Mouse (Mus musculus): ENCODE data around the gene Taf9.

The Taf9 gene

DNA sequence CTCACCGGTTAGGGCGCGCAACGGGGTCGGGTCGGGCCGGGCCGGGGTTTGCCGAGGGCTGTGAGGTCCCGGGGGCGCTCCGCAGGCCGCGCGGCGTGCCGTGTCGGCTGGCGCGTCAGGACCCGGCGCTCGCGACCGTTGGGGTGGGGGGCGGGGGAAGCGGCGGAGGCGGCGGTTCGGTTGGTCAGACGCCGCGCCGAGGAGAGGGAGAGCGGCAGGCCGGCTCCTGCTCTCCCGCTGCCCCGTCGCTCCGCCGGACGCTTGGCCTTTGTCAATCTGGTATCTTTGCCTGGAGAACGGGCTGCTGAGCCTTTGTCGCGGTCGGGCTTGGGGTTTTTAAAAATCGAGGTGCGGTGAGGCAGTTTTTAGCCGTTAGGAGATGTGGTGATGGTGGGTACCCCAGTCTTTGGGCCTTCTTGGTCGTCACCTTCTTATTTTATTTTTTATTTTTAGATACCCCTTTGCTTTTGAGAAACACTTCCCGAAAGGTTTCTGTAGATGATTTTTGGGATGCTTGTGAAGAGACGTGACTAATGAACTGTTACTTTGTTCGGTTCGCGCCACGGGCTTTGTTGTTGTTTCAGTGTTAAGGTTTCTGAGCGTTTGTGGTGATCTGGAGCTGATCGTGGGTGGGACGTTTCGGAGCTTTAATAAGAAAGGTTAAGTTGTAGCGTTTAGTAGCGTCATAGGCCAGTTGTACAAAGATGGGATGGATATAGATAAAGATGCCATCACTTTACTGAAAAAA, at the start of gene Taf9:
Gene Taf9 (plus strand): TSS at position 141 of the 748 bp plus-strand sequence.
- DNase-seq (ENCODE audit: low read depth): no peak

DNA sequence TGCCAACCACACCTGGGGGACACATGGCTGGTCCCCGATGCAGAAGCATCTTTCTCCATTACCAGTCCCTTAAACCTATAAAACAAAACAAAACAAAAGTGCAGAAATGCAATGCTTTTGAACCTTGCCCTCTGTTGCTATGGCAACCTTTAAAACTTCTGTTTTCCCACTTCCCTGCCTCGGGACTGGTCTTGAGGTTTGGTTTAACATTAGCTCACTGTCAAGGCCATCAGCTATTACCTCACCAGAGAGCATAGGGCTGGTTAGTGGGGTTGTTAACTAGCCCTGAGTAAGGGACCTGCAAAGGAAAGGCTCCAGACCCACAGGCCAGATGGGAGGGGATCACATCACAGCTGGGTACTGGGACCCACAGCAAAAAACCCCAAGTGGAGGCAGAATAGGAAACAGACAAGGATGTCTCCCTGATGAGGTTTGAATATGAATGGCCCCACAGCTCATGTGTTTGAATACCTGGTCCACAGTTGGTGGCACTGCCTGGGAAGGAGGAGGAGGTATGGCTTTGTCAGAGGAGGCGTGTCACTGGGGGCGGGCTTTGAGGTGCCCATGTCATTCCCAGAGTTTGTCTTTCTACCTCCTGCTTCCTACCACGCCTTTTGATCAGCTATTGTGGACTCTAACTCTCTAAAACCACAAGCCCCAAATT, 49.0 kb upstream of the Taf9 start:
- DNase-seq (ENCODE audit: low read depth): no peak

DNA sequence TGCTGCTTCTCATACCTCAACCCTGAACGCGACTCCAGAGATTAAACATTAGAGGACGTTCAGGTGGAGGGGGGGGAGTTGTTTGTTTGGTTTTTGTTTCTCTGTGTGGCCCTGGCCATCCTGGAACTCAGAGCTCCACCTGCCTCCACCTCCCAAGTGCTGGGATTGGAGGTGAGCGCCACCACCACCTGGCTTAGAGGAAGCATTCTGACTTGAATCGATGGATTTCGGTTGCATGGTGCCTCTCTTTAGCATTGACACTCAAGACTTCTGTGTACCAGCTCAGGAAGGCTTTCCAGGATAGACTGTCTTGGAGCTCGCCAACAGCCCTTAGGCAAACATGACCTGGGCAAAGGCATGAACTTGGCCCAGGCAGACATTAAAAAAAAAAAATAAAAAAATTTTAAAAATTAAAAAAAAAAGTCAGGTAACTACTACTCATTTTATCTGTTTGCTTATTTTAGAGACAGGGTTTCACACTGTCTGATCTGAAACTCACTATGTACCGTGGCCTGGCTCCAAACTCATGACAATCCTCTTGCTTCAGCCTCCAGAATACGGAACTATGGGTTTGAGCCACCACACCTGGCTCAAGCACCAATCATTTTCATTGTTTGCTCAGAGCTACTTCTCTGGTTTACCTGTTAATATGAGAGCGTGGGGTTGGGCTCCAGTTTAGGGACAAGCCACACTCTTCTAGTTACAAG, 48.2 kb upstream of the Taf9 start:
- no peak for DNase-seq (ENCODE audit: low read depth)

DNA sequence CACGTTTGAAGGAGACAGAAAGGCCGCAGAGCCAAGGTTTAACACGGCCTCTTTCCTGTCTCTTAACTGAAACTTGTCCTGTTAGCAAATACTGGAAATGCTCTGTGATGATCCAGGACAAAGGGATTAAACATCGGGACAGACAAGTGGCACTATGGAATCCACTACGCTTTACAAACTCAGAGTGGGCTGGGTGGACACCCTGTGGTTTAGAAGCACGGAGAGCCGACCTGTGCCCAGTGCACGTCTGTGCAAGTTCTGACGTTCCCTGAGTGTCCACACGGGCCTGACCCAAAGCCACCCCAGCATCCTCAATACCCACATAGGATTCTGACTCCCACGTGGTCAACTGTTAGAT, 47.7 kb upstream of the Taf9 start:
- no peak for DNase-seq (ENCODE audit: low read depth)

DNA sequence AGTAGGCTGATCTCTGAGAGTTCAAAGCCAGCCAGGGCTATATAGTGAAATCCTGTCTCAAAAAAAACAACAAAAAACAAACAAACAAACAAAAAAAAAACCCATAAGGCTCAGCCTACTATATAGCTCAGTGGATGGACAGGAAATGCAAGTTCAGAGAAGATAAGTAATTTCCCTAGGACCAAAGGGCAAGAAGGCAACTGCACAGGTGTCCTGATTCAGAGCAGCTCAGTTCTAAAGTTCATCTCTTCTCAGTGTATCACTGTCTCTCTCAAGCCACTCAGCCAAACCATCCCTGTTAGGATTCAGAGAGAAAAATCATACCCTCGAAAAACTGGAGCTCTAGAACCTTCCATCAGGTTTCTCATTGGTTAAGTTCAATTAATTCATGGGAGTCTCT, 45.5 kb upstream of the Taf9 start:
- no peak for DNase-seq (ENCODE audit: low read depth)

DNA sequence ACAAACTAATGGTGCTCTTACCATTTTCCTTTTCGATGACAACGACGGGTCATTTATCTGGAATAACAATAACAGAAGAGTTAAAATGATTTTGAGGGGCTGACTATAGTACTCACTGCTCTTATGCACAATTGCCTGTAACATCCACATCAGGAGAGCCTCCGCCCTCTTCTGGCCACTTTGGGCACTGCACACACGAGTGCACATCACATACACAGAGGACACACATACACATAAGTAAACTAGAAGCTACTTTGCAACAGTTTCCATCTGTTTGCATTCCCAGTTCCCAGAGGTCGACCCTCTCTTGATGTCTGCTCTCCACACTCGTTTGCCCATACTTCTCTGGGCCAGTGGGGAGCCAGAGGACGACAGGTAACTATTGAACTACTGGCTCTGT, 43.6 kb upstream of the Taf9 start:
- no peak for DNase-seq (ENCODE audit: low read depth)

DNA sequence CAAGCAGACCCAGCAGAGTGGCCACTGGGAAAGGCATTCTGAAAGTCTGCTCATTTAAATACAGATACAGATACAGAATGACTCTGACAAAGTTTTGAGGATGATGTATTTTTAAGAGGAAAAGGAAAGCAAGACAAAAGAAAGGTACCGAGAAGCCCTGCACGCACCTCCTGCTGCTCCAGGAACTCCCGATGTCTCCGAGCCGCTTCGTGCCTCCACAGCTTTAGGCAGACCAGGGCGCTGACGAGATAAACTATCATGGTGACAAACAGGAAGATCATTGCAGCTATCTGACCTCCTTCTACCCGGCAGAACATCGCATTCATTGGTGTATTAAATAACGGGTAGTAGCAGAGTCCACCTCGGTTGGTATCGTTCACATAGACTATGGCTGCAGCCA, 40.1 kb upstream of the Taf9 start:
- no peak for DNase-seq (ENCODE audit: low read depth)

DNA sequence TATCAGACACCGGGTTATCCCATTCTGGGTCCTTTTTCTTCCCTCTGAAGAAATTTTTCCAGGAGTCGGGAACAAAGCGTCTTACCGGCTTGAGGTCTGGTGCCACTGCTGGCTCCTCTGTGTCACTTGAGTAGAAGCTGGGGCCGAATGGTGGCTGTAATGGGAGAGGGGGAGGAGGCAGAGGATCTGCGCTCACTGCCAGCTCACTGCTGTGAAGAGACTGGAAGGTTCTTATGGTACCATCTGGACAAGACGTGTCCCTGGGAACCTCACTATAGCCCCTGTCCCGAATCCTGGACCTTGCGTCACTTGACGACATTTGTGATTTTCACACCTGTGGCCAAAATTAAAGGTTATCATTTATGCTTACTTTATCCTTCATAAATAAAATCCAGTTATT, 39.1 kb upstream of the Taf9 start:
- no peak for DNase-seq (ENCODE audit: low read depth)

DNA sequence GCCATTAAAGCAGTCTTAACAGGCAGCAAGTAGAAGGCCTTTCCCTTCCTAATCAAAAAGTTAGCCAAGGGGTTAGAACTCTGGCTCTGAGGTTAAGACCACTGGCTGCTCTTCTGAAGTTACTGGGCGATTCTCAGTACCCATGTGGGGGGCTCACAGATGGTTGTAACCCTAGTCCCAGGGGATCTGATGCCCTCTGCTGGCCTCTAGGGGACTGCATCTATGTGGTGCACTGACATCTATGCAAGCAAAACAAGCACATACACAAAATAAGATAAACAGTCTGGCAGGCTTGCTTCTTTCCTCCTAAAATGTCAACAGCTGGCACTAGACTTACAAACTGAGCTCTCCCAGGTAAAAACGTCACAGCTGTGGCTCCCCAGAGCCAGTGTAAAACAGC, 38.5 kb upstream of the Taf9 start:
- DNase-seq (ENCODE audit: low read depth): no peak

DNA sequence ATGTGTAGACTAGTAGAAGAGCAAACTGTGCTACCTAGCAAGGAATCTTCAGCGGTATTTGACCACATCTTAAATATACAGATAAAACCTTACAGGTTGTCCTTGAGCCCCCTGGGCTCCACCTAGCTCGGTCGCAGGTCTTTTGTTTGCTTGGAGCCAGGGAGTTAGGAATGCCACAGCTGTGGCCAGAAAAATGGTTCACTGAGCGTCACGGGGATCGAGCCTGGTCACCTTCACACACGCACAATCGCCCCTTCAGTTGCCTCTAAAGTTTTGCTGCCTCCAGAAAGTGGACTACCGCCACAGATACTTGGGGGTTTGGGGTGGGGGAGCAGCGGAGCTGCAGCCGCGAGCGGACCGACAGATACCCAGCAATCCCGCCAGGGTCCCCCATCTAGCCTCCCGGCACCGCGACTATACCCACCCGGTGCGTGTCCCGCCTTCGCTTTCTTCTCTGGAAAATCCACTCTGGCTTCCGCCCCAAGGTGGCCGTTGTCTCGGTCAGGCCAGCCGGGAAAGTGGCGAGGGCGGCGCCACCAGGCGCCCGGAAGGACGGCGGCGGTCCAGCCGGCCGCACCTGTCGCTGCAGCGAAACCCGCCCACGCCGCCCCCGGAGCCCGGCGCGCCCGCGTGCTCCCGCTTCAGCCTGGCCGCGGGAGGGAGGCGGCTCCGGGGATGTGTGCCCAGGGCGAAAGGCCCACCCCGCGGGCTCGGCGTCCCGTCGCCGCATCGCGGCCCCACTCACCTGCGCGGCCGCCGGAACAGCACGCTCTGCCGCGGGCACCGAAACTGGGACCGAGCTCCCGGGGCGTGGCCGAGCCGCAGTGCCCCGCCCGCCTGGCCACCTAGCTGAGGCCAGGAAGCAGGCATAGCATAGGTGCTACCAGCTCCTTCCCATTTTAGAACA, 34.9 kb upstream of the Taf9 start, which contains the start of gene Marveld2:
Gene Marveld2 (minus strand): TSS at position 791 of the 907 bp plus-strand sequence.
- DNase-seq (ENCODE audit: low read depth): no peak

DNA sequence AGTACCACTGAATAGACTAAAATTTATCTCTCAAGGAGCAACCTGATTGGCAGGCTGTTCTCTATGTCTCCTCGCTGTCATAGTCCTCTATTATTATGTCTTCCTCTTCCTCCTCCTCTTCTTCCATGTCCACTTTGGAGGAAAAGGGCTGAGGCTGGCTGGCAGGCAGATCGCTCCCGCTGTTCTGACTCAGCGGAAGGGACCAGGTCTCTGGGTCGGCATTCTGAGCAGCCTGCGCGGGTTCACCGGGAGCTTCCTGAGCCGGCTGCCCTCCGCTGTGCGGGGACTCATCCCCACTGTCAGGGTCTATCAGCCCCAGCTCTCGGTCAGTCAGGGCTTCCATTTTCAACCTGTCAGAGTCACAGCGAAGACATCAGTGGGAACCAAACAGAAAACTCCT, 33.8 kb upstream of the Taf9 start:
- no peak for DNase-seq (ENCODE audit: low read depth)

DNA sequence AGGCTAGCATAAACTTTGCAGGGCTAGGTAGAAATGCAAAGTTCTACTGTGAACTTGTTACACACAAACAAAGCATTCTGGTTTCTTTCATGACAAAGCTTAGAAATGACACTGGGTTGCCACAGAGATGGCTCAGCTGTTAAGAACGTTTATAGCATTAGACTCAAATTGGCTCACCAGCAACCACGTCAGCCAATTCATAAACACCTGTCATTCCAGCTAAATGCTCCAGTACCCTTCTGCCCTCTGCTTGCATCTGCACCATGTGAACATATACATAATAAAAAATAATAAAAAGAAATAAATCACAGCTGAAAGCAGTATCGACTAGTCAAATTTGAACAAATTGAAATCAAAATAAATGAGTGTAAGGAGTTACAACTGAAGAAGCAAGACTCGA, 29.1 kb upstream of the Taf9 start:
- DNase-seq (ENCODE audit: low read depth): no peak

DNA sequence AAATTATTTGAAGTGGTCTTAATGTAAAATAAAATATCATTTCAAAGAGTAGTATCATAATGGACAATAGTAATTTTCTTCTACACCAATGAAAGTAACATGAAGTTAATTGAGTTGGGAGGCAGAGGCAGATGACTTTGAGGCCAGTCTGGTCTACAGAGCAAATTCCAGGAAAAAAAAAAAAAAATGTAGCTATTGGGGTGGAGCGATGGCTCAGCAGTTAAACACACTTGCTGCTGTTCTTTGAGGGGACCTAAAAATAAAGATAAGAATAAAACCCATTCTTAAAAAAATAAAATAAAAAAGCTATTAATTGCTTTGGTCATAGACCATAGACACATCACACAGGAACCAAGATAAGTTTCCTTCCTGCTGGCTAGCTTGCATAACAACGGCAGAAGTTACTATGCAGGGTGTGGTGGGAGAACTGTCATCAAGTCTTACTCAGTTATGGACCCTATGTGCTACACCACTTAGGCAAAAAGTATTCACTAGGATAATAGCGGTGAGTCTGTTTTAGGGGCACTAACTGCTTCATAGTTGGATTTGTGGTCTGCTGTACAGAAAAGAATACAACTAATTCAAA, 17.2 kb upstream of the Taf9 start:
- DNase-seq (ENCODE audit: low read depth): no peak

DNA sequence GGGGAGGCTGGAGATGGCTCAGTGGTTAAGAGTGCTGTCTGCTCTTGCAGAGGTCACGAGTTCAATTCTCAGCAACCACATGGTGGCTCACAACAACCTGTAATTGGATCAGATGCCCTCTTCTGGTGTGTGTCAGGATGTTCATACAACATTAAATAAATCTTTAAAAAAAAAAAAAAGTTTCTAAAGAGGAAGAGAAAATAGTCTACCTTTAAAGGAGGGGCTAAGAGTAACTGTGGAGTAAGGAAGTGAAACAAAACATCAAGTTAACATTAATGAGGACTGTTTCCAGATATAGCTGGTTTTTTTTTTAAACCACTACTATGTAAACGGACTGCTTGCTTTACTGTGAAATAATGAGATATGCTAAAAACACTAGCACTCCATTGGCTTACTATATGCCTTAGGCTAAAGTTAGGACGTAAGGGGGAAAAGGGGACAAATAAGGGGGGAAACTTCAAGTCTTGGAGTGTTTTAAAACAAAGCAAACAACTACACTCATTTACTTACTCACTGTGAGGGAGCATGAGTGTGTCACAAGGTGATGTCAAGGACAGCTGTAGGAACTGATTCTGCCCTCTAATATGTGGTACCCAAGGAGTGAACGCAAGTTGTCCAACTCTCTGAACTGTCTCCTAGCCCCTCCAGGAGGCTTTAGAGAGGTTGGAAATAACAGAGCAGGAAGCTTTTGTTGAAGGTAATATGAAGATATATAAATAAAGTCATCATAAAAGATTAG, 8.7 kb upstream of the Taf9 start:
- DNase-seq (ENCODE audit: low read depth): no peak

DNA sequence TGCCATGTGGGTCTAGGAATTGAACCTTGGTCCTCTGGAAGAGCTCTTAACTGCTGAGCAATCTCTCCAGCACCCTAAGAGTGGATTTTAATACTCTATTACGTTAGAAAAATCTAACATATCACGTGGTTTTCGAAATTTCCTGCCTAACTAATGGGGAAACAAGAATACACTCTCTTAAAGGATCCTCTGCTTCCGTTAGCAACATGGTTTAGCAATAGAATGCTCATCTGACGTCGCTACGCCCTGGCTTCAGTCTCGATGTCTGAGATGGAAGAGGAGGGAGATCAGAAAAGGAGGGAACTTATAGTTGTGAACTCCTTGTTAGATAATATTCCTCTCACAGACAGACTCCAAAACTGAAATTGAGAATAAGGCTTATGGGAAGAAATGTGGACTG, 3.2 kb upstream of the Taf9 start:
- DNase-seq (ENCODE audit: low read depth): no peak

DNA sequence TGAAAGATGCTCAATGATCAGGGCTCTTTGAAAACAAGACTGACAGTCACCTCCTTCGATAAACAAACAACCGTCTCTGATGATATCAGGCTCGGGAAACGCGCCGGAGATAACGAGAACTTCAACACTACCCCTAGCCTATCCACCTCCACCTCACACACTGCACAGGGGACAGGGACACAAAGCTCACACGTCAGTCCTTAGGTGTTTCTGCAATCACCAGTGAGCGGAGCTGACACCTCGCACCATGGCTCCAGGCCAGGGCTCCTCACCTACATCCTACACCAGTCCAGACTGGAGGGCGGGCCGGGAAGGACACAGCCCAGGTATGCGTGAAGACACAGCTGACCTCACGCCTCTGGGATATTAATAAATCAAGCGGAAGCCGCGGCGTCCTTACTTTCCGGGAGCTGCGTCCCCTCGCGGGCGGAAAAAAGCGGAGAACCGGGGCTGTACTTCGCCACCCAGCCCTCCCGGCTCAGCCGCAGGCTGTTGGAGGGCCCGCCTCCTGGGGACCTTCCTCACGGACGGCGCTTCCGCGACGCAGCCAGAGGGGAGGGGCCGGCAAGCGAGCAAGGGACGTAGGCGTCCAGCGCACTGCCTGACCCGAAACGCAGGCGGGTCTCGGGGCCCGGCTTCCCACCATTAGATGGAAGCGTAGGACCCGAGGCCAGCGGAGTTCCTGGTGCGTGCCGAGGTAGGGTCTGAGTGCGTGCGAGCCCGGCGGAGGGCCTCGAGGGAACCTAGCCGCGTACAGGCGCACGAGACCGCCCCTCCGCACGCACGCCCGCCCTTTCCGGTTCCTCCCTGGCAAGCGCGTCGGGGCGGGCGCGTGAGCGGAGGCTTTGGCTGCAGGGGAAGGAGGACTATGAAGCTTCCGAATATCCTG, 585 bp upstream of the Taf9 start, which contains the start of the genes Ak6 and Rad17:
Gene Ak6 (plus strand): TSS at position 430 of the 889 bp plus-strand sequence.
Gene Rad17 (minus strand): TSS at position 502 of the 889 bp plus-strand sequence.
- DNase-seq (ENCODE audit: low read depth): peak; percentile 86

DNA sequence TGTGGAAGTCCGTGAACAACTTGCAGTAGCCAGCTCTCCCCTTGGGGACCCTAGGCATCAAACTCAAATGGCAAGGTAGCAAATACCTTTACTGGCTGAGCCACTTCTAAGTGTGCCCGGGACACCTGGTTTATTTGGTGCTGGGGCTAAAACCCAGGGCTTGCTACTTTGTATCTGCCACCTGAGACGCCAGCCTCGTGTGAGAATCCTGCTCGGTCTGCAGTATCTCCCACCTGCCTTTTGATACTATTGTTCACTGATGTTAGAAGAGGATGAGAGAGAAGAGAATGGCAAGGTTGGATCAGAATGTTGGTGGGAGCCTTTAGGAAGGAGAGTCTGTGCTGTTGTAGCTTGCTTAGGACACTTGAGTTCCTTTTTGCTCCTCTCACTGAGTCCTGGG, 6.7 kb downstream of the Taf9 start:
- DNase-seq (ENCODE audit: low read depth): no peak

DNA sequence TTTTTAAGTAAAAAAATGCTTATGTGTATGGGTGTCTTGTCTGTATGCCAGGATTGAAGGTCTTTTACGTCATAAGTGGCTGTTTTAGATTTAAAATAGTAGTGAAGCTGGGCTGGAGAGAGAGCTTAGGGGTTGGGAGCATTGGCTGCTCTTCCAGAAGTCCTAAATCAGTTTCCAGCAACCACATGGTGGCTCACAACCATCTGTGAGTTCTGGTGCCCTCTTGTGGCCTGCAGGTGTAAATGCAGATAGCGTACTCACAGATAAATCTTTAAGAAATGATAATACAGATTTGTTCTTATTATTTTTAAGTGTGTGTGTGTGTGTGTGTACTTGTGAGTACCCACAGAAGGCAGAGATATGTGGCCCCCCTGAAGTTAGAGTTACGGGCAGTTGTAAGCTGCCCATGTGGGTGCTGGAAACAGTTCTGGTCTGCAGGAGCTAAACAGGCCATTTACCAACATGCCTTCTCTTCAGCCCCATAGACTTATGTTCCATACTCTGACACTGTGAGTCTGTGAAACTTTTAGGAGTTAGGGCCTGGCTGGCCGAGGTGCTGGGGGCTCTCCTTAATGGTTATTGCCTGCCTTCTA, 8.6 kb downstream of the Taf9 start:
- DNase-seq (ENCODE audit: low read depth): peak; percentile 68

DNA sequence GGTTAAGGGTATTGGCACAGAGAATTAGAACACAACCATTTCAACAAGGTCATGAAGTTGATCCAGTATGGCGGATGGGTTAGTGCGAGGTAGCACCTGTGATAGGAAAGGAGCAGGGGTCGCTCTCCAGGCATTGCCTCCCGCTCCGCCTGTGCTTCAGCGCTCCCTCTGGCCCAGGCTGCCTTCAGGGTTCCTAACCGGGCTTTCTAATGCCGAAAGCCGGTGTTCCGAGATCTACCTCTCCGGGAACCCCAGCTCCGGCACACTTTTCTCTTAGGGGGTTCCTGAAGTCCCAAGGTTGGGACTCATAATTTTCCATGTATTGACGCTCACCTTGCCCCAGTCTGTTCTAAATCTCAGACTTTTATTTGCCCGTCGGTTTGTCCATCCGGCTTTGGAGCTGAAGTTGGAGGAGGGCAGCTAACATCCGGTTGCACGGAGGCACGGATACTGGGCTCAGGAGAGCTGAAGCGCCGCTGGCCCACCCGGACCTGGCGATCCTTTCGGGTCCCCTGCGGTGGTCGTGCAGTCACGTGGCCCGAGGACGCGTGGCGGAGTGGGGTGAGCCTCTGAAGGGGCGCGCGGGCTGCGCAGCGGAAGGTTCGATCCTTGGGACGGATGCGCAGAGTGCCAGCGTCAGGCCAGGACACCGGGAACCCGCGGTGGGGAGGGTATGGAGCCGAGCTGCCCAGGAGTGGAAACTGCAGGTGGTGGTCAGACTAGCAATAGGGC, 18.1 kb downstream of the Taf9 start, which contains the start of gene Ccdc125:
Gene Ccdc125 (plus strand): TSS at position 427 of the 732 bp plus-strand sequence.
- DNase-seq (ENCODE audit: low read depth): no peak

Measured in c-Kit-positive CD71-negative TER-119-negative erythroid progenitor cells, embryonic 14.5 days (primary cell).